Mouse (Mus musculus) limb, embryonic 11.5 days (tissue): ENCODE measurements around the gene Rsc1a1. TPM values are rescaled to one million over a fixed set of nuclear protein-coding genes. Genes with fewer than 3 reads are reported as not detected.

Experiments
- ATAC-seq: fragments of 200-750 bp; cut with Nextera tagmentation; 2 replicates; pipeline ENCODE4 v1.8.0; 2017; ENCODE audit warnings: low read depth; ENCODE audit not compliant: insufficient number of reproducible peaks, low FRiP score, low TSS enrichment
- DNase-seq: peaks from one replicate; pipeline ENCODE4 v3.0.0-alpha.2; 2015; ENCODE audit warnings: low spot score
- H3K27ac ChIP-seq: fragments of 300-500 bp; sonication (generic); replicated peaks from 2 replicates; pipeline ENCODE4 v1.5.1; 2014; ENCODE audit warnings: low read depth, mild to moderate bottlenecking, low read length
- H3K27me3 ChIP-seq: fragments of 300-500 bp; sonication (generic); 2 replicates; pipeline ENCODE4 v1.6.1; 2014; ENCODE audit warnings: mild to moderate bottlenecking, low read length, mixed read lengths; ENCODE audit not compliant: control insufficient read depth, insufficient read depth
- H3K36me3 ChIP-seq: fragments of 300-500 bp; sonication (generic); 2 replicates; pipeline ENCODE4 v1.6.1; 2014; ENCODE audit warnings: mild to moderate bottlenecking, low read length, moderate library complexity, mixed read lengths; ENCODE audit not compliant: control insufficient read depth, insufficient read depth
- H3K4me1 ChIP-seq: fragments of 300-500 bp; sonication (generic); 2 replicates; pipeline ENCODE4 v1.6.1; 2014; ENCODE audit warnings: low read length, mixed read lengths; ENCODE audit not compliant: control insufficient read depth, insufficient read depth
- H3K4me2 ChIP-seq: fragments of 300-500 bp; sonication (generic); 2 replicates; pipeline ENCODE4 v1.6.1; 2014; ENCODE audit warnings: low read depth, mild to moderate bottlenecking, moderate library complexity; ENCODE audit not compliant: severe bottlenecking
- H3K4me3 ChIP-seq: fragments of 300-500 bp; sonication (generic); 2 replicates; pipeline ENCODE4 v1.5.1; 2014; ENCODE audit warnings: low read depth, low read length
- H3K9ac ChIP-seq: fragments of 300-500 bp; sonication (generic); 2 replicates; pipeline ENCODE4 v1.6.1; 2014; ENCODE audit warnings: mild to moderate bottlenecking, low read length
- H3K9me3 ChIP-seq: fragments of 300-500 bp; sonication (generic); 2 replicates; pipeline ENCODE4 v1.6.1; 2016; ENCODE audit warnings: low read length; ENCODE audit not compliant: control insufficient read depth
- WGBS: fragments of 180-500 bp; shearing (Covaris S2); extraction: QIAGEN DNeasy Blood & Tissue Kit; methylation state at CpG from one replicate; pipeline ENCODE4 v1.1.7; 2014; 5-methylcytosine and 5-hydroxymethylcytosine counted together
- polyA plus RNA-seq: library from polyadenylated mRNA; unstranded; fragments of >200 nt; fragmentation: Nextera tagmentation; extraction: Ambion mirVana; gene quantifications from 2 replicates; pipeline ENCODE4 v1.2.1, GENCODE M21; 2014

Rsc1a1 gene
- polyA plus RNA-seq, 1 experiment from 2014 or later = 3.5 TPM

DNA sequence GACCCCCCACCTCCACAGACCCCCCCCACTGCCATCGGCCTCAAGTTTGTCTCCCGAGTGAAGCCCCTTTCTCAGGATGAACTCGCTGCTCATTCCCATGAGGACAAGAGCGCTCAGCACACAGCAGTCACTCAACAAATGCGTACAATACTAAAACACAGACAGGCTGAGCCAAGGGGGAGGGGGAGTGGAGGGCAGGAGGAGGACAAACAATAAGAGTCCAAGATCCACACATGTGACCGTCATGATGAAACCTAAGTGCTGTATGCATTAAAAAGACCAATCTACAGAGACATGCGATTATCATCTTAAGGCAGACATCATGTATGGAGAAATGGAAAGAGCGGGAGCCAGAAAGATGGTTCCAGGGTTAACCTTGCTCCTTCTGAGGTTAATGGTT is 28.5 kb downstream of the Rsc1a1 start:
- H3K36me3 ChIP-seq = 0 out of 2 replicates have a peak, but pooled peaks cover 4% of the 10 kb centered on the region
- no peak for ATAC-seq
- H3K27me3 ChIP-seq = no peaks in the 10 kb centered on the region
- DNase-seq = no peak
- H3K9ac ChIP-seq = no peak overlapping the region
- H3K4me3 ChIP-seq = no peak overlapping the region
- no peak overlapping the region for H3K4me2 ChIP-seq
- no peaks in the 10 kb centered on the region for H3K9me3 ChIP-seq
- no peak overlapping the region for H3K27ac ChIP-seq
- H3K4me1 ChIP-seq = no peaks in the 10 kb centered on the region
- 93% methylated on average over 8 of the region's 8 CpGs for WGBS

DNA sequence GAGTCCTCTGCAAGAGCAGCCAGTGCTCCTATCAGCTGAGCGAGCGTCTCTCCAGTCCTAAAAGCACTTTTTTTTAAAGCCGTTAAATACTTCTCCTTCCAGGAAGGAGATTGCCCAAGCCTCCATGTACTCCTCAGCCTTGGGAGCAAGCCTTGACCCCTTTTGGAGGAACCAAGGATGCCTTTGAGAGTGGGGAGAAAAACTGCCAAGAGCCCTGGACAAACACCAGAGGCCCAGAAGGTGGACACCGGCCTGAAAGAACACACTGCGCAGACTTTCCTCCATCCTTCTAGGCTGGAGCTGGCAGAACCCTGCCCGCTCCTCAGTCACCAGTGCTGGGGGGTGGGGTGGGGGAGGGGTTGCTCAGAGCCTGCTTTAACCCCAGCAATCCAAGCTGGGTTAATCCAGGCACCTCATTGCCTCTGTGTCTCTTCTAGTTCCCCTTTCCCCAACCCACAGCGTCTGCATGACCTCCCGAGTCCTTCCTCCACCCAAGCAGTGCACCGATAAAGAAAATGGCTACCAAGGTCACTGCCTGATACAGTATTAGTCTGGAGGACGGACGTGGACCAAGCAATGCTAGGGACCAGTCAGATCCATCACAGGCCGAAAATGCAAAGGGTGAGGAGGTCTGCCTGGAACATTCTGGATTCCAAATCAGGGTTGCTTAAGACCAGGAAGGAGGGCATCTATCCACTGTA is 29.3 kb downstream of the Rsc1a1 start:
- no peak overlapping the region for H3K4me2 ChIP-seq
- no peaks in the 10 kb centered on the region for H3K27me3 ChIP-seq
- no peak overlapping the region for H3K4me3 ChIP-seq
- WGBS = 86% methylated on average over 12 of the region's 12 CpGs
- no peaks in the 10 kb centered on the region for H3K9me3 ChIP-seq
- DNase-seq = no peak
- H3K4me1 ChIP-seq = no peaks in the 10 kb centered on the region
- no peak overlapping the region for H3K27ac ChIP-seq
- ATAC-seq = no peak
- H3K9ac ChIP-seq = no peak overlapping the region
- 0 out of 2 replicates have a peak, but pooled peaks cover 4% of the 10 kb centered on the region for H3K36me3 ChIP-seq

DNA sequence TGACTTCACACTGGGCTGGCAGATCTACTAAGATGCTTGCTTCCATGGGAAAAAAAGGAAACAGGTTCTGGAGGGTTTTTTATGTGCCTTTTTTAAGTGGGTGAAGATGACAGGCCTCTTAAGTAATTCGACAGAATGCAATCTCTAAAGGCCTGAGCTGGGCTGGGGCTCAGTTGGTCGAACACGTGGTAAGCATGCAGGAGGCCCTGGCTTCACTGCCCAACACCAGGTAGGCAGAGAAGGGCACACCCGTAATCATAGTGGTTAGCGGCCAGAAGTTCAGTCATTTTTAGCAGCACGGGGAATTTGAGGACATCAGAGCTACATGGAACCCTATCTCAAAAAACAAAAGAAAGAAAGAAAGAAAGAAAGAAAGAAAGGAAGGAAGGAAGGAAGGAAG is 30.9 kb downstream of the Rsc1a1 start:
- DNase-seq (no peak), ATAC-seq (no peak)
- 85% methylated on average over 6 of the region's 6 CpGs for WGBS
- Histone ChIP-seq H3K4me1 (no peaks in the 10 kb centered on the region), H3K36me3 (peaks cover 4% of the 10 kb centered on the region; the same call in 1 of the 2 replicates), H3K4me3 (no peak overlapping the region), H3K9me3 (no peaks in the 10 kb centered on the region), H3K27ac (no peak overlapping the region), H3K27me3 (no peaks in the 10 kb centered on the region), H3K4me2 (no peak overlapping the region), H3K9ac (no peak overlapping the region)

GRCm38 (mm10) chr4:141653813-141654212 is 31.6 kb downstream of the Rsc1a1 start:
- H3K36me3 ChIP-seq = peaks cover 4% of the 10 kb centered on the region; the same call in 1 of the 2 replicates
- DNase-seq (no peak), ATAC-seq (no peak)
- H3K27ac ChIP-seq = no peak overlapping the region
- 93% methylated on average over 13 of the region's 13 CpGs for WGBS
- no peak overlapping the region for H3K4me2 ChIP-seq
- H3K27me3 ChIP-seq = no peaks in the 10 kb centered on the region
- no peaks in the 10 kb centered on the region for H3K9me3 ChIP-seq
- H3K4me3 ChIP-seq = no peak overlapping the region
- no peak overlapping the region for H3K9ac ChIP-seq
- H3K4me1 ChIP-seq = no peaks in the 10 kb centered on the region

DNA sequence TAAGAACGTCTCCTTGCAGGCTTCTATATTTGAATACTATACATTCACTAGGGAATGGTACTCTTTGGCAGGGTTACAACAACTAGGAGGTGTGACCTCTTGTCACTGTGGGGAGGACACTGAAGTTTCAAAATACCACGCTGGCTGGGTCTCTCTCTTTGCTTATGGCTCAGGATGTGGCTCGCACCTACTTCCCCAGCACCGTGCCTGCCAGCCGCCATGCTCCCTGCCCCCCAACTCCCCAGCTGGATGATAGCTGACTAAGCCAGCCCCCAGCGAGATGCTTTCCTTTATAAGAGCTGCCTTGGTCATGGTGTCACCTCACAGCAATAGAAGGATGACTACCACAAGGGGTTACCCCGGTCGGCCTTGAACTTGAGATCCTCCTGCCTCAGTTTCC is 32.4 kb downstream of the Rsc1a1 start:
- DNase-seq (no peak), ATAC-seq (no peak)
- Histone ChIP-seq H3K36me3 (peaks cover 4% of the 10 kb centered on the region; the same call in 1 of the 2 replicates), H3K9ac (no peak overlapping the region), H3K4me1 (no peaks in the 10 kb centered on the region), H3K4me3 (no peak overlapping the region), H3K27ac (no peak overlapping the region), H3K27me3 (no peaks in the 10 kb centered on the region), H3K4me2 (no peak overlapping the region), H3K9me3 (no peaks in the 10 kb centered on the region)
- 90% methylated on average over 8 of the region's 8 CpGs for whole genome bisulfite sequencing

DNA sequence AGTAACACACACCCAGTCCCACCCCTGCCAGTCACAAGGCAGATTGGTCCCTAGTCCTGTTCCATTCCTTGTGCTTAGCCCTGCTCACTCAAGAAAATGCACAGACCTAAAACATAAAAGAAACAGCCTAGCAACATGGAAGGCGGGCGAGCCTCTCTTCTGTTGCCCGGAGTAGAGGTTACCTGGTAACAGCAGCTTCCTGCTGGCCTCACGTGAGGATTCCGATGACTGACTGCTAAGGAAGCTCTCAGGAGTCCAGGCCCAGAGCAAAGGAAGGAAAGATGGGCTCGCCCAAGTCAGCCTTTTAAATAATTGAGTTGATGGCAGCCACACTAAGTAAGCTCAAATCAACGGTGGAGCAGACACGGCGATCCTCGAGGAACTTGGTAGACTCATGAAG is 33.5 kb downstream of the Rsc1a1 start:
- Histone ChIP-seq H3K36me3 (peaks cover 4% of the 10 kb centered on the region; the same call in 1 of the 2 replicates), H3K27ac (no peak overlapping the region)
- DNase-seq = no peak

DNA sequence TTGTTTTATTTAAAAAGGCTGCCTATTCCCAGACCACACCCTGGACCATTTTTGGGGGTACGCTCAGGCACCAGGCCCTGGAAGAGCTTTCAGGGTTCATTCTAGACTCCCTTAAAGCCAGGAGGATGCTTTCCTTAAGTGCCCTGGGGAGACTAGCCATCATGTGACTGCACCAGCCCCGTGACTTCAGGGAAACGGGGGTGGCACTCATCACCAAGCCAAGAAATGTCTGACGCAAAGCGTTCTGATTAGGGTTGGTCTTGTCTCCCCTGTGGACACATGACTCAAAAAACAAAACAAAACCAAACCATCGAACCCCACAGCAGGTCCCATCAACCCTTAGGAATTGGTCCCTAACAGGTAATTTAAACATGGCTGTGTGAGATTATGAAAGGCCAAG is 34.1 kb downstream of the Rsc1a1 start:
- Histone ChIP-seq H3K36me3 (peaks cover 4% of the 10 kb centered on the region; the same call in 1 of the 2 replicates), H3K27me3 (no peaks in the 10 kb centered on the region), H3K27ac (no peak overlapping the region), H3K9me3 (no peaks in the 10 kb centered on the region), H3K9ac (no peak overlapping the region), H3K4me3 (no peak overlapping the region), H3K4me2 (no peak overlapping the region), H3K4me1 (no peaks in the 10 kb centered on the region)
- DNase-seq (no peak), ATAC-seq (no peak)
- 89% methylated on average over 6 of the region's 6 CpGs for WGBS

More for the DNA sequence above, 33.5 kb downstream of the Rsc1a1 start:
- no peak overlapping the region for H3K9ac ChIP-seq
- H3K27me3 ChIP-seq = no peaks in the 10 kb centered on the region
- H3K4me1 ChIP-seq = no peaks in the 10 kb centered on the region
- no peak overlapping the region for H3K4me2 ChIP-seq
- no peak for ATAC-seq
- 90% methylated on average over 10 of the region's 10 CpGs for WGBS
- no peak overlapping the region for H3K4me3 ChIP-seq
- no peaks in the 10 kb centered on the region for H3K9me3 ChIP-seq

DNA sequence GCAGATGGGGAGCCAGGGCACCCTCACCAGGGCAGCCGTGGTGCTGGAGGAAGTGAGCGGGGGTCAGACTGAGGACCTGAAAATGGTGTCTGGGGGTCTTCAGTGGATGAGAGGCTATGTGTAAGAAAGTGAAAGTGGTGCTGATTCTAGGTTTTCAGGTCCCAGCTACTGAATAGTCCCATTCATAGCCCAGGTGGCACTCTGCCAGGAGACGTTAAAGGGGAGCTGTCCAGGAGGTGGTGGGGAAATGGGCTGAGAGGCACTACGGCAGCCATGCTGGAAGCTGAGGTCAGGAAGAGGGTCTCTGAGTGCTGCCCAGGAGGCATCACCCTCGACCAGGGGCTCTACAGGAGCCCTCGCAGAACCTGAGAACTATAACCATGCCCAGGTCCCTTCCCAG is 36.2 kb downstream of the Rsc1a1 start:
- H3K9ac ChIP-seq = no peak overlapping the region
- H3K4me2 ChIP-seq = no peak overlapping the region
- no peaks in the 10 kb centered on the region for H3K9me3 ChIP-seq
- H3K4me3 ChIP-seq = no peak overlapping the region
- DNase-seq (peak; percentile 30), ATAC-seq (no peak)
- 0 out of 2 replicates have a peak overlapping the region, but pooled peaks have one; percentile 12 for H3K27ac ChIP-seq
- no peaks in the 10 kb centered on the region for H3K4me1 ChIP-seq
- peaks cover 4% of the 10 kb centered on the region; the same call in 1 of the 2 replicates for H3K36me3 ChIP-seq
- no peaks in the 10 kb centered on the region for H3K27me3 ChIP-seq
- WGBS = 77% methylated on average over 6 of the region's 6 CpGs
